Mouse (Mus musculus): ENCODE data around the gene Gaa.

DNA sequence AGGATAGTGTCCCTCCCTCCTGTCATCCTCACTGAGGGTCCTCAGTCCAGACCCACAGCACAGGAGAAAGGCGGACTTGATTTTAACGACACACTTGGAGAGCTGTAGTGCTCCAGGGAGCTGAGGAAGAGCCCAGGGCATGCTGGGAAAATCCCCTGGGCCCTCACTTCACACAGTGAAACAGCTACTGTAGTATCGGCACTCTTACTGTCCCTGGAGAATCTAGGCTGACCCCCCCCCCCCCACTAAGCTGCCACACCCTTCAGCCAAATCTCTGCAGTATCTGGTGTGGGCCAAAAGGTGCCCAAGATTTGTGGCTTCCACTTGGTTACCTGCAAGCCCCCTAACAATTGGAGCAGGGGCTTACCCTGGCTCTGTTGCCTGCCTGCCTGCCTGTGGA is 30.7 kb upstream of the Gaa start:
- TF ChIP-seq GATA1 (IDR thresholded peaks at IDR 0.05; ENCODE audit: low read length): no peak
- TF ChIP-seq TAL1 (IDR thresholded peaks at IDR 0.05; ENCODE audit: low read length): no peak

Measured in erythroblast, embryonic 14.5 days (primary cell).